Mouse (Mus musculus): ENCODE data around the gene Cask. TPM values are rescaled to one million over a fixed set of nuclear protein-coding genes. Genes with fewer than 3 reads are reported as not detected.

Cask gene
- polyA plus RNA-seq, 1 experiment, result 1.3 TPM

DNA sequence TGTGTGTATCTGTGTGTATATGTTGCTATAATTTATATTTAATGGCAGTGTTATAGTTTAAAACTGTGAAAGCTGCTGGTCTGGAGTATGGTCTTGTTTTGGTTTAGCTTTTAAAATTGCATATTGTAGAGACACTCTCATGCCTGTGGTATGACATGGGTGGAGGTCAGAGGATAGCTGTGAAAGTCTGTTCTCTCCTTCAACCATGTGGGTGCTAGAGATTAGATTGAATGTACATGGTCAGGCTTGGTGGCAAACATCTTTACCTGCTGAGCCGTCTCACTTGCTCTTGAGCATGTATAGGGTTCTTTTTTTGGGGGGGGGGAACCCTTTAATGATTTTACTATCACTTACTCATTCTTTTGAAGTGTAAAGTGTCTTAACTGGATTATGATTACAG, 361.4 kb downstream of the Cask start:
- DNase-seq, result no peak
- Histone ChIP-seq H3K36me3 (ENCODE audit: control insufficient read depth, insufficient read depth, low read length) (no peaks in the 10 kb centered on the region), H3K27ac (ENCODE audit: control insufficient read depth, insufficient read depth, low read length) (no peak overlapping the region), H3K27me3 (ENCODE audit: control insufficient read depth, insufficient read depth, low read length) (no peaks in the 10 kb centered on the region), H3K4me3 (ENCODE audit: control insufficient read depth, insufficient read depth, low read length) (no peak overlapping the region), H3K4me1 (replicated peaks; ENCODE audit: control insufficient read depth, insufficient read depth, low read length) (no peaks in the 10 kb centered on the region)
- TF ChIP-seq POLR2A (IDR thresholded peaks at IDR 0.05; ENCODE audit: control insufficient read depth, extremely low read depth, insufficient read depth, low read length, poor library complexity) (no peak), CTCF (IDR thresholded peaks at IDR 0.05; ENCODE audit: borderline replicate concordance, control insufficient read depth, extremely low read depth, insufficient read depth, low read length, poor library complexity) (no peak)
- WGBS, result 94% methylated on average over 1 of the region's 1 CpGs

DNA sequence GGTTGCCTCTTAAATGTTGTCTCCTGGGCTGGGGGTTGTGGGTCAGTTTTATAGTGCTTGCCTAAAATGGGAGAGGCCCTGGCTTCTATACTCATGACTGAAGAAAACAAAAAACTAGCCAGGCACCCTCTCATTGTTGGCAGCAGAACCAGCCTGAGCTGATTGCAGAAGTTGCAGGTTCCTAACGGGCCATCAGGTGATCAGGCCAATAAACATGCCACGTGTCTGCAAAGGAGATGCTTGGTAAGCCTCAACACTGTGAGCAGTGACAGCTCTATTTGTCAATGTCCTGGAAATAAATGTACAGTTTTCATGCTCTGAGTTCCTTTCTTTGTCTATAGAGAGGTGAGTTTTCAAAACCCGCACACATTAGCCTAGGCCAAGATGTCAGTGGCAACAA, 362.2 kb downstream of the Cask start:
- WGBS, result 58% methylated on average over 3 of the region's 3 CpGs
- Histone ChIP-seq H3K4me3 (ENCODE audit: control insufficient read depth, insufficient read depth, low read length) (no peak overlapping the region), H3K27ac (ENCODE audit: control insufficient read depth, insufficient read depth, low read length) (no peak overlapping the region), H3K4me1 (replicated peaks; ENCODE audit: control insufficient read depth, insufficient read depth, low read length) (no peaks in the 10 kb centered on the region), H3K36me3 (ENCODE audit: control insufficient read depth, insufficient read depth, low read length) (no peaks in the 10 kb centered on the region), H3K27me3 (ENCODE audit: control insufficient read depth, insufficient read depth, low read length) (no peaks in the 10 kb centered on the region)
- DNase-seq, result no peak
- TF ChIP-seq CTCF (IDR thresholded peaks at IDR 0.05; ENCODE audit: borderline replicate concordance, control insufficient read depth, extremely low read depth, insufficient read depth, low read length, poor library complexity) (no peak), POLR2A (IDR thresholded peaks at IDR 0.05; ENCODE audit: control insufficient read depth, extremely low read depth, insufficient read depth, low read length, poor library complexity) (no peak)

GRCm38 (mm10) chrX:13484447-13484846, 366.7 kb downstream of the Cask start:
- Histone ChIP-seq H3K36me3 (ENCODE audit: control insufficient read depth, insufficient read depth, low read length) (no peaks in the 10 kb centered on the region), H3K4me1 (replicated peaks; ENCODE audit: control insufficient read depth, insufficient read depth, low read length) (no peaks in the 10 kb centered on the region)
- no peak for TF ChIP-seq POLR2A (IDR thresholded peaks at IDR 0.05; ENCODE audit: control insufficient read depth, extremely low read depth, insufficient read depth, low read length, poor library complexity)
- TF ChIP-seq CTCF (IDR thresholded peaks at IDR 0.05; ENCODE audit: borderline replicate concordance, control insufficient read depth, extremely low read depth, insufficient read depth, low read length, poor library complexity), result no peak

DNA sequence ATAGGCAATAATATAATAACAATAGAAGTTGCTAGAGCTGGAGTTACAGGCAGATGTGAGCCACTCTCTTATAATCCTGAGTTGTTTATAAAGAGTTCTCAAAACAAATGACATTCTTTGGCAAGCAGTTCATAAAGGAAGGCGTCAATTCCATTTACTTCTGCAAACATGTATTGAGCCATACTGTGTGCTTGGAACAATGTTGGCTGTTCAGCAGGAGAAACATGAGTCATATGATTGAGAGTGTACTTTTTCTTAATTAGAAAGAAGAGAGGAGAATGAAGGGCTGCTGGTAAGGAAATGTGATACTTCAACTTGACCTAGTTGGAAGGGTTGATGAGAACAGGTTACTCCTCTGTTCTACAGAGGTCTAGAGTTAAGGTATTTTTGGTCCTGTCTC, 368.6 kb downstream of the Cask start:
- TF ChIP-seq POLR2A (IDR thresholded peaks at IDR 0.05; ENCODE audit: control insufficient read depth, extremely low read depth, insufficient read depth, low read length, poor library complexity), result no peak
- Histone ChIP-seq H3K27ac (ENCODE audit: control insufficient read depth, insufficient read depth, low read length) (no peak overlapping the region), H3K36me3 (ENCODE audit: control insufficient read depth, insufficient read depth, low read length) (no peaks in the 10 kb centered on the region), H3K4me1 (replicated peaks; ENCODE audit: control insufficient read depth, insufficient read depth, low read length) (no peaks in the 10 kb centered on the region), H3K4me3 (ENCODE audit: control insufficient read depth, insufficient read depth, low read length) (no peak overlapping the region), H3K27me3 (ENCODE audit: control insufficient read depth, insufficient read depth, low read length) (no peaks in the 10 kb centered on the region)
- 95% methylated on average over 1 of the region's 1 CpGs for WGBS
- no peak for DNase-seq

More at GRCm38 (mm10) chrX:13484447-13484846, 366.7 kb downstream of the Cask start:
- H3K27me3 ChIP-seq (ENCODE audit: control insufficient read depth, insufficient read depth, low read length), result no peaks in the 10 kb centered on the region
- H3K4me3 ChIP-seq (ENCODE audit: control insufficient read depth, insufficient read depth, low read length), result no peak overlapping the region
- DNase-seq, result no peak
- H3K27ac ChIP-seq (ENCODE audit: control insufficient read depth, insufficient read depth, low read length), result no peak overlapping the region

DNA sequence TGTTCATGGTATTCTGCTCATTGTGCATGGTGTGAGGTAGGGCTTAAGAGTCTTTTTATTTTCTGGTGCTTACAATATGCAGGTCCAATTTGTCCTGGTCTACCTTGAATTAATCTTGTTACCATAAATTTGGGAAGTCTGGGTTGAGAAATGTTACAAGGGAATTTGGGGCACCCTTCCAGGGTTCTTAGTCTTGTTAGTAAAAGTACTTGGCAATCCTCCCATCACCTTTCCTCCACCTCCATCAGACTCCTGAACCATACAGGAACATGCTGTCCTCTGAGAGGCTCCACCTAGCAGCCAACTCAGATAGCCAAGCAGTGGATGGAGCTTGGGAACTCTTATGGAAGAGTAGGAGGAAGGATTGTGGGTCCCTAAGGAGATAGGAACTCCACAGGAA, 371.6 kb downstream of the Cask start:
- DNase-seq, result no peak
- Histone ChIP-seq H3K27me3 (ENCODE audit: control insufficient read depth, insufficient read depth, low read length) (no peaks in the 10 kb centered on the region), H3K4me1 (replicated peaks; ENCODE audit: control insufficient read depth, insufficient read depth, low read length) (no peaks in the 10 kb centered on the region), H3K27ac (ENCODE audit: control insufficient read depth, insufficient read depth, low read length) (no peak overlapping the region), H3K36me3 (ENCODE audit: control insufficient read depth, insufficient read depth, low read length) (no peaks in the 10 kb centered on the region), H3K4me3 (ENCODE audit: control insufficient read depth, insufficient read depth, low read length) (no peak overlapping the region)
- no peak for TF ChIP-seq POLR2A (IDR thresholded peaks at IDR 0.05; ENCODE audit: control insufficient read depth, extremely low read depth, insufficient read depth, low read length, poor library complexity)
- no peak for TF ChIP-seq CTCF (IDR thresholded peaks at IDR 0.05; ENCODE audit: borderline replicate concordance, control insufficient read depth, extremely low read depth, insufficient read depth, low read length, poor library complexity)

GRCm38 (mm10) chrX:13478298-13478697, 372.9 kb downstream of the Cask start:
- H3K27ac ChIP-seq (ENCODE audit: control insufficient read depth, insufficient read depth, low read length), result no peak overlapping the region
- no peak for DNase-seq
- H3K27me3 ChIP-seq (ENCODE audit: control insufficient read depth, insufficient read depth, low read length), result no peaks in the 10 kb centered on the region
- H3K4me3 ChIP-seq (ENCODE audit: control insufficient read depth, insufficient read depth, low read length), result no peak overlapping the region
- 86% methylated on average over 5 of the region's 5 CpGs for WGBS
- H3K4me1 ChIP-seq (replicated peaks; ENCODE audit: control insufficient read depth, insufficient read depth, low read length), result no peaks in the 10 kb centered on the region
- TF ChIP-seq CTCF (IDR thresholded peaks at IDR 0.05; ENCODE audit: borderline replicate concordance, control insufficient read depth, extremely low read depth, insufficient read depth, low read length, poor library complexity), result no peak
- no peak for TF ChIP-seq POLR2A (IDR thresholded peaks at IDR 0.05; ENCODE audit: control insufficient read depth, extremely low read depth, insufficient read depth, low read length, poor library complexity)
- no peaks in the 10 kb centered on the region for H3K36me3 ChIP-seq (ENCODE audit: control insufficient read depth, insufficient read depth, low read length)

- H3K27ac ChIP-seq (ENCODE audit: control insufficient read depth, insufficient read depth, low read length), result no peak overlapping the region
- no peaks in the 10 kb centered on the region for H3K36me3 ChIP-seq (ENCODE audit: control insufficient read depth, insufficient read depth, low read length)
- H3K27me3 ChIP-seq (ENCODE audit: control insufficient read depth, insufficient read depth, low read length), result no peaks in the 10 kb centered on the region
- no peak overlapping the region for H3K4me3 ChIP-seq (ENCODE audit: control insufficient read depth, insufficient read depth, low read length)
- WGBS, result 94% methylated on average over 2 of the region's 2 CpGs
- no peak for DNase-seq
- H3K4me1 ChIP-seq (replicated peaks; ENCODE audit: control insufficient read depth, insufficient read depth, low read length), result 0 out of 2 replicates have a peak, but pooled peaks cover 2% of the 10 kb centered on the region
- TF ChIP-seq CTCF (IDR thresholded peaks at IDR 0.05; ENCODE audit: borderline replicate concordance, control insufficient read depth, extremely low read depth, insufficient read depth, low read length, poor library complexity) (no peak), POLR2A (IDR thresholded peaks at IDR 0.05; ENCODE audit: control insufficient read depth, extremely low read depth, insufficient read depth, low read length, poor library complexity) (no peak)
Observed at GRCm38 (mm10) chrX:13477596-13477995, 373.6 kb downstream of the Cask start.
